Mouse (Mus musculus) C2C12 (cell line): ENCODE results near the gene Ttll11. TPM values are rescaled to one million over a fixed set of nuclear protein-coding genes. Genes with fewer than 3 reads are reported as not detected.

Experiments
- H3K27me3 ChIP-seq: one replicate; pipeline ENCODE4 v1.6.1; 2011; ENCODE audit not compliant: control insufficient read depth, insufficient read depth, insufficient read length
- H3K36me3 ChIP-seq: one replicate; pipeline ENCODE4 v1.6.1; 2011; ENCODE audit not compliant: control insufficient read depth, insufficient read depth
- H3K4me3 ChIP-seq: one replicate; pipeline ENCODE4 v1.5.1; 2011; ENCODE audit warnings: mild to moderate bottlenecking, control low read depth; ENCODE audit not compliant: poor library complexity, insufficient read depth, severe bottlenecking
- H3K79me2 ChIP-seq: one replicate; pipeline ENCODE4 v1.6.1; 2011; ENCODE audit not compliant: control insufficient read depth, insufficient read depth
- H3K79me3 ChIP-seq: one replicate; pipeline ENCODE4 v1.6.1; 2011; ENCODE audit warnings: low read depth, control low read depth
- H3ac ChIP-seq: one replicate; pipeline ENCODE3; 2011; ENCODE audit warnings: low read depth; ENCODE audit not compliant: control insufficient read depth, insufficient read length
- CEBPB ChIP-seq: IDR thresholded peaks from one replicate; pipeline ENCODE4 v1.6.1; 2011; ENCODE audit warnings: low read depth, mild to moderate bottlenecking, control low read depth, moderate library complexity
- CTCF ChIP-seq: IDR thresholded peaks from one replicate; pipeline ENCODE4 v1.5.1; 2011; ENCODE audit not compliant: control insufficient read depth, insufficient read depth, insufficient read length
- FOSL1 ChIP-seq: IDR thresholded peaks from one replicate; pipeline ENCODE4 v1.8.0; 2011; ENCODE audit warnings: mild to moderate bottlenecking, low read length; ENCODE audit not compliant: poor library complexity, insufficient read depth, severe bottlenecking
- MAX ChIP-seq: IDR thresholded peaks from one replicate; pipeline ENCODE4 v1.6.1; 2011; ENCODE audit warnings: mild to moderate bottlenecking, control low read depth
- MYOD1 ChIP-seq: IDR thresholded peaks from one replicate; pipeline ENCODE4 v1.6.1; 2011; ENCODE audit warnings: low read depth; ENCODE audit not compliant: control insufficient read depth, insufficient read length
- MYOG ChIP-seq: IDR thresholded peaks from one replicate; pipeline ENCODE4 v1.6.1; 2011; ENCODE audit not compliant: control insufficient read depth, insufficient read length; ENCODE audit errors: extremely low read depth
- USF1 ChIP-seq: IDR thresholded peaks from one replicate; pipeline ENCODE4 v1.6.1; 2011; ENCODE audit warnings: low read depth, mild to moderate bottlenecking, control low read depth, moderate library complexity
- polyA plus RNA-seq: library from polyadenylated mRNA; unstranded; fragments of >200 nt; fragmentation: generic; extraction: Trizol; gene quantifications from one replicate; pipeline ENCODE4 v1.2.1, GENCODE M21; 2012; ENCODE audit warnings: missing spikeins

The Ttll11 gene
- polyA plus RNA-seq, 1 experiment, result 7.0 TPM

GRCm38 (mm10) chr2:35924947-35925346 lies 54.8 kb downstream of the Ttll11 start:
- H3ac ChIP-seq, result no peak overlapping the region
- TF ChIP-seq MAX (no peak), USF1 (no peak), FOSL1 (no peak), MYOG (no peak), CTCF (no peak), MYOD1 (no peak), CEBPB (no peak)
- H3K79me3 ChIP-seq, result no peaks in the 10 kb centered on the region
- no peaks in the 10 kb centered on the region for H3K79me2 ChIP-seq
- H3K4me3 ChIP-seq, result no peak overlapping the region
- H3K27me3 ChIP-seq, result no peaks in the 10 kb centered on the region
- no peaks in the 10 kb centered on the region for H3K36me3 ChIP-seq

GRCm38 (mm10) chr2:35922956-35923355 lies 56.8 kb downstream of the Ttll11 start:
- H3K79me3 ChIP-seq, result no peaks in the 10 kb centered on the region
- H3K4me3 ChIP-seq, result no peak overlapping the region
- no peaks in the 10 kb centered on the region for H3K36me3 ChIP-seq
- H3K27me3 ChIP-seq, result no peaks in the 10 kb centered on the region
- TF ChIP-seq FOSL1, result no peak
- TF ChIP-seq USF1, result no peak
- no peaks in the 10 kb centered on the region for H3K79me2 ChIP-seq
- H3ac ChIP-seq, result no peak overlapping the region

GRCm38 (mm10) chr2:35912090-35912489 lies 67.6 kb downstream of the Ttll11 start:
- Histone ChIP-seq H3ac (no peak overlapping the region), H3K4me3 (no peak overlapping the region), H3K79me3 (no peaks in the 10 kb centered on the region), H3K36me3 (no peaks in the 10 kb centered on the region), H3K27me3 (no peaks in the 10 kb centered on the region), H3K79me2 (no peaks in the 10 kb centered on the region)
- TF ChIP-seq MYOD1, result no peak
- no peak for TF ChIP-seq CEBPB
- no peak for TF ChIP-seq MYOG
- TF ChIP-seq CTCF, result no peak
- TF ChIP-seq USF1, result no peak

GRCm38 (mm10) chr2:35911675-35912074 lies 68.0 kb downstream of the Ttll11 start:
- H3K79me2 ChIP-seq, result no peaks in the 10 kb centered on the region

GRCm38 (mm10) chr2:35910740-35911139 lies 69.0 kb downstream of the Ttll11 start:
- Histone ChIP-seq H3ac (no peak overlapping the region), H3K36me3 (no peaks in the 10 kb centered on the region), H3K27me3 (no peaks in the 10 kb centered on the region), H3K79me3 (no peaks in the 10 kb centered on the region), H3K4me3 (no peak overlapping the region), H3K79me2 (no peaks in the 10 kb centered on the region)
- no peak for TF ChIP-seq FOSL1
- no peak for TF ChIP-seq MYOD1
- TF ChIP-seq CEBPB, result no peak
- TF ChIP-seq MYOG, result no peak
- no peak for TF ChIP-seq MAX
- no peak for TF ChIP-seq USF1

More at GRCm38 (mm10) chr2:35911675-35912074, 68.0 kb downstream of the Ttll11 start:
- H3ac ChIP-seq, result no peak overlapping the region
- TF ChIP-seq CEBPB (no peak), USF1 (no peak)
- no peaks in the 10 kb centered on the region for H3K36me3 ChIP-seq
- no peaks in the 10 kb centered on the region for H3K79me3 ChIP-seq
- H3K4me3 ChIP-seq, result no peak overlapping the region
- H3K27me3 ChIP-seq, result no peaks in the 10 kb centered on the region

GRCm38 (mm10) chr2:35909353-35909752 lies 70.4 kb downstream of the Ttll11 start:
- Histone ChIP-seq H3ac (no peak overlapping the region), H3K4me3 (no peak overlapping the region), H3K27me3 (no peaks in the 10 kb centered on the region), H3K79me2 (no peaks in the 10 kb centered on the region), H3K36me3 (no peaks in the 10 kb centered on the region), H3K79me3 (no peaks in the 10 kb centered on the region)
- no peak for TF ChIP-seq CEBPB
- no peak for TF ChIP-seq USF1
- no peak for TF ChIP-seq MAX
- no peak for TF ChIP-seq CTCF
- no peak for TF ChIP-seq MYOG

GRCm38 (mm10) chr2:35907578-35907977 lies 72.1 kb downstream of the Ttll11 start:
- Histone ChIP-seq H3K79me3 (no peaks in the 10 kb centered on the region), H3K4me3 (no peak overlapping the region), H3K79me2 (no peaks in the 10 kb centered on the region), H3K36me3 (no peaks in the 10 kb centered on the region), H3ac (no peak overlapping the region), H3K27me3 (no peaks in the 10 kb centered on the region)
- no peak for TF ChIP-seq CEBPB
- no peak for TF ChIP-seq USF1
